Mouse (Mus musculus) layer of hippocampus, postnatal 25 days (tissue): ENCODE results near the gene Atg5. TPM values are rescaled to one million over a fixed set of nuclear protein-coding genes. Genes with fewer than 3 reads are reported as not detected.
A peak's percentile ranks its signal among the peaks of the same experiment; 100 is the strongest.

Experiments
- DNase-seq, 2 experiments: peaks; one replicate each; pipeline ENCODE4 v3.0.0; 2022; ENCODE audit warnings: mixed read lengths in 2 of 2, low spot score in 1 of 2; ENCODE audit errors: extremely low spot score in 1 of 2
- total RNA-seq, 2 experiments: library from RNA; stranded (reverse); gene quantifications; 2 replicates each; pipeline ENCODE4 v1.2.3; 2021

Gene Atg5
- total RNA-seq, 2 experiments from 2014 or later: 20.9 to 22.6 TPM

DNA sequence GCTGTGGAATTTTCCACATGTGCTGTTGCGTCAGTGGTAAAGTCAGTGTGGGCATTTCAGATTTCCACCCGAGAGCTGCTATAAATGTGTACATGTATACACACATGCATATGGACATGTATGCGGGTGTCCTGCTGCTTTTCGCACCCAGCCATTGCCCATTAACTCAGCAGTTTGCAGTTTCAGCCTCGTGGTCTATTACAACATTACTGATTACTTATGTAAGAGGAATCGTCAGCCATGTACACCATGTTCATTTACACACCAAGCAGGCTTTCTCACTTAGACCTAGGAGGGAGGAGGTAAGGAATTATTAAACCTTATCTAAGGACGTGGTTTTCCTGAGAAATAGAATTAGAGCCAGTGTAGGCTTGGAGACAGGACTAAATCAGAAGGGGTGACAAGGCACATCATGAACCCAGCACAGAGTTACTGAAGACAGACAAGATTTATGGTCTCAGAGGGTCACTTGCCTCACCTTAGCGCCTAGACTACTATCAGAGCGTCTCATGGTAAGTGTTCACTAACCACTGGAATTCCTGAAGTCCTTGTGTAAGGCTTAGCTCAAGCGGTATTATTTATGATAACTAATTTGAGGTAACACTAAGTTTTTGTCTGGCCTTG lies 79.5 kb downstream of the Atg5 start:
- DNase-seq: no peak

DNA sequence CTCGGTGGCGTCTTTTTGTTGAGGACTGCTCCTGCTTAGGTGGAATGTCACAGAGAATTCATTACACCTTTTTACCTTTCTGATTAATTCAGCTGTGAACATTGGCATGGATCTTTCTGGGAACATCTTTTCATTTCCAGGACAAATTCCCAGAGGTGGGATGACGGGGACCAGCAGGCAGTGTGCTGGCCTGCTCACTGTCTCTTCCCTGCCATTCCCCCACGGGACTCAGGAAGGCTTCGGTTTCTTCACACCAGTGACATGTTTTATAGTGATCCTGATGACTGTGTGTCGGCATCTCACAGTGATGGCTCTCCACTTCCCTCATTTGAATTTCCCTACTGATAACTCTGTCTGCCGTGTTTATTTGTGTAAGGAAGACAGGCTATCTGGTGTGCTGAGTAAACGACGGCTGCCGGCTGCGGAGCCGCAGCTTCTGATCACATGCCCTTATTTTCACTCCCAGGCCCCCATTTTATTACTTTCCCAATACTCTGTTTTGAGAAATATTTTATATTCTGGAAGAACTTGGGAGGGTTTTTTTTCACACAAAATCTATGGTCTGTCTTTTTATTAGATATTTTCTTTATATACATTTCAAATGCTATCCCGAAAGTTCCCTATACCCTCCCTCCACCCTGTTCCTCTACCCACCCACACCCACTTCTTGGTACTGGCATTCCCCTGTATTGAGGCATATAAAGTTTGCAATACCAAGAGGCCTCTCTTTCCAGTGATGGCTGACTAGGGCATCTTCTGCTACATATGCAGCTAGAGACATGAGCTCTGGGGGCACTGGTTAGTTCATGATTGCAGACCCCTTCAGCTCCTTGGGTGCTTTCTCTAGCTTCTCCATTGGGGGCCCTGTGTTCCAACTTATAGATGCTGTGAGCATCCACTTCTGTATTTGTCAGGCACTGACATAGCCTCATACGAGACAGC lies 80.6 kb downstream of the Atg5 start:
- no peak for DNase-seq

DNA sequence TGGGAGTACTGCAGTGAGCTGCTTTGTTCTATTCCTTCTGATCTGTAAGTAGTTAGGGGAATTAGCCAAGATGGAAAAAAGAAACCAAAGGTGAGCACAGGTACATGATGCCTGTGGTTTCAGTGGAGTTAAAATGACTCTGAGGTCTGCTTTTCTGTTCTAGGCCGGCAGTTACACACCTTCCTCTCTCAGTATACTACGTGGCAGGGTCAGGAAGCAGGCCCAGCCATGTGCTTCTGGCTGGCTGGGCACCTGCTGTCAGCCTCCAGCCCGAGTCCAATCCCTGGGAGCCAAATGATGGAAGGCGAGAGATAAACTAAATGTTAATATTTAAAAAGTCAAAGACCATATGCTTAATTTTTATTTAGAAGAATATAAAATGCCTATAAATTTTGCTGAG lies 85.3 kb downstream of the Atg5 start:
- no peak for DNase-seq

DNA sequence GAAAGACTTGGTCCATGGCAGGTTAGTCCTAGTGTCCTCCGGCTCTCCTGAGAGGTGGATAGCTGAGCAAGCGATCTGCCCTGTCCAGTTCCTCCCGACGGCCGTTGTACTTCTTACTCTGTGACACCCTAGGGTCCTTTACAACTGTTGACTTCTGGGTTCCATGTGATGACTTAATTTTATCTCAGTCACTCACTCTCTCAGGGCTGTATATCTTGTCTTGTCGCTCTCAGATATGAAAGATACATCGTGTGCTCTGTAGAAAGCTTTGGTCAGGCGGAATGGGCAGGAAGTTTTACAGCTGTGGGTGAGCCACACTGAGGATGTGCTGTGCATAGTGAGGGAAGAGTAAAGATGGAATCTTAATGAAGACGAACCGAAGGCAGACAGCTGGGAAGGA lies 86.2 kb downstream of the Atg5 start:
- no peak for DNase-seq

DNA sequence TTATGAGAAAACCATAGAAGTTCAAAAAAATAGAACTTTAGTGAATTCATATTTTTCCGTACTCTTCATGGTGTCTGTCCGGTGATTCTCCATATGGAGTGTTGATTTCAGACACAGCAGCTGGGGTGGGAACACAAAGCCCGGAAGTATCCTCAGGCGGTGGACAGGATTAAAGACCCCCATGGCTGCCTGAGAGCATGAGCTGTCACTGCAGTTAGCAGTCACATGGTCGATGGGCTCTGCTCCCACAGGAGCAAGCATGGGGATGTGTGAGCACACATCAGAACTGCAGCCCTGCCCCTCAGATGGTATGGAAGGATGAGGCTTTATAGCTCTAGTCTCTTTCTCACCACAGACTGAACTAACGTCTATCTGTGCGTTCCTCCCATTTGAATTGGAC lies 87.1 kb downstream of the Atg5 start:
- no peak for DNase-seq

DNA sequence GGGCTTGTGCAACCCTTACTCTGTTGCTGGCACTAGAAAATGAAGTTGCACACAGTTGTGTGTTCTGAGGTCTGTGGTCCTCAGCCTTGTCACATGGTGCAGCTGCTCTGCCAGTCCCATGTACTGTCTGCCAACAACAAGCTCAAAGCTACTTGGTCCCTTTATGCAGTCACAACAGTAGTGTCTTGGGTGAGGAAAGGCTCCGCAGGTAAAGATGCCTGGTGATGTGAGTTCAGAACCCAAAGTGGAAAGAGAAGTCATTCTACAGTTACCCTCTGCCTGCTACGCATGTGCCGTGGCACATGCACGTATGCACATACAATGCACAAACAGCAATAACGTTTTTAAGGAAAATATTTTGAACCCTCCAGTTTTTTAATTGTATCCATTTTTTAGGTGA lies 88.5 kb downstream of the Atg5 start:
- no peak for DNase-seq

DNA sequence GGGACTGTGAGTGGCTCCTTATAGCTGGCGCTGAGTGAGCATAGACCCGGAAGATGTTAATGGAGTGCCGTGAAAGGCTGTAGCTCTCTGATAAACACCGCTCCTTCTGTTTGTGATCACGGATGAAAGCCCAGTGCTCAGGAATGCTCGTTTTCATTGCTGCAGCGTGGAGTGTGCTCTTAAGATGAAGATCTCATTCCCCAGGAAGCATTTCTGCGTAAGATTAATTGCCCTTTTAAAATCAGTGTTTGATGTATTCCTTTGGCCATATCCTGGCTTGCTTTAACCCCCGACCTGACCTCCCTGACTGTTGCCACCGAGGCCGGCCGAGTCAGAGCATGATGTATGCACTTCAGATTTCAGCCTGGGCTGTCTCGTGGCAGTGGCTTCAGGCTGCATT lies 89.2 kb downstream of the Atg5 start:
- no peak for DNase-seq

DNA sequence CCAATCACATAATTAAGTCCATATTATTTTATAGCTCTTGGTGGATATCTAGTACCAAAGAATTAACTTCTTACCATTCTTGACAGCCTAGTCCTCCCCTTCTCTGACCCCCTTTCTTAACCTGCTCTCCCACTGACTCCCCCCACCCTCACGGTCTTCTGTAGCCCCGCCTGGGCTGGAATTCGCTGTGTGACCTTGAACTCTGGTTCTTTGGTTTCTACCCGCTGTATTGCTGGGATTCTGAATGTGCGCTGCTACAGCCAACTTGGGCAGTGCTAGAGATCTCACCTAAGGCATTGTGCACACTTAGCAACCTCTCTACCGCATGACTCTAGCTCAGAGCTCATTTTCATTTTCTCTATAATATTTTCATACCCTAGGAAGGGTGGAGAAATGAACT lies 90.7 kb downstream of the Atg5 start:
- no peak for DNase-seq

DNA sequence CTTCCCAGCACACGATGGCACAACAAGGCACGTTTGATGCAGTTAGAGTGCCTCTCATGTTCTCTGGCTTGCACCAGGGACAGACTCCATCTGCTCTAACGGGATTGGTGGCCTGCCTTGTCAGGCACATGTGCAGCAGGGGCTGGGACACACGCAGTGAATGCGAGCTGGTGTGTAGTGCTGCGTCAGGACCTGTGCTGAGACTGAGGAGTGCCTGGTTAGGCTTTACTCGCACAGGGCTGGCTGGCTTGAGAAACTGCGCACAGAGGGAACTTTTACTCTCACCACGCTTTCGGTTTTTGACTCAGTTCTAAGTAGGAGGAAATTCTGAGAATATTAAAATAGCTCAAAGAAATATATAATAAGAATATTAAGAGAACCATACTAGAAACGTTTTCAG lies 92.5 kb downstream of the Atg5 start:
- DNase-seq: no peak

DNA sequence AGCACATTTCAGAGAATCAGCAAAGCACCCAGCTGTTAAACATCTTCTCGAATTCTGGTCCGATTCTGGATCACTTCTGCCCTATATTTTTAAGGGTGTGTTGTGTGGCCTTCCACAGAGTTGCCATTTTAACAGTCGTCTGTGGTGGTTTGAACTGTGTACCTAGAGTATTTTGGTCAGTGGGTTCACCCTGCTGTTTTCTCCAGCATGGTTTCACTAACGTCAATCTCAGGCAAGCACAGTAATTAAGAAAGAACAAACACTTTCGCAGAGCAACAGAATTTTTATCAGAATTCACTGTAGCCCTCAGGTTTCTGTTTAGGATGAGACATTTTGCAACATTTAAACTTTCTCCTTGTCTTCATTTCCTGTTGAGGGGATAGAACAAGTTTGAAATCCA lies 94.3 kb downstream of the Atg5 start:
- no peak for DNase-seq

DNA sequence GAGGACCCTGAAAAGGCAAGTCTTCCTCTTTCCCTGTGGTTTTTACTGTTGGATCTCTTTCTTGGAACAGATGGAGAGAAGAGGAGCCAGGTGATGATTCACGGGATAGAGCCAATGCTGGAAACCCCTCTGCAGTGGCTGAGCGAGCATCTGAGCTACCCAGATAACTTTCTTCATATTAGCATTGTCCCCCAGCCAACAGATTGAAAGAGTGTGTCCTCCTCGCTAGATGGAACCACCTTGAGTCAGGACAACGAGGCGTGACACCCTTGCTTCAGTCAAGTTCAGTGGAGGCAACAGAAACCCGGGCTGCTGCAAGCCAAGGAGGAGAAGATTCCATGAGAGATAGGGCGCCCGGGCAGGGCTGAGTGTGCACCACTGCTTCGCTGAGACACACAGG lies 94.7 kb downstream of the Atg5 start:
- DNase-seq: no peak

DNA sequence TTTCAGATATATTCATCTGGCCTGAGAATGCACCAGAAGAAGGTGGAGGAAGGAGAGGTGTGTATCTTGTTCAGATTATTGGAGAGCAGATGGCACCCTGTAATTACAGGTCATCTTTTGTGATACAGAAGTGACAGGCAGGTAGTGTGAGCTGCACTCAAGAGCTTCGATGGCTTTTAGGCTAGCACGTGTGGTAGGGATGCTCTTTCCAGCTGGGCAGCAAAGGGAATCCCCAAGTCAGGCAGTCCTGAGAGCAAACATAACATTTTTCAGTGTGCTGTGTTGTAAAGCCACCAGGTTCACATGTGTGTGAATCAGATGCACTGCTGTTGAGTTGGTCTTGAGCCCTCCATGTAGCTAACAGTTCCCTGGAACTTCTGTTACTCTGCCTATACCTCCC lies 98.0 kb downstream of the Atg5 start:
- DNase-seq: no peak

DNA sequence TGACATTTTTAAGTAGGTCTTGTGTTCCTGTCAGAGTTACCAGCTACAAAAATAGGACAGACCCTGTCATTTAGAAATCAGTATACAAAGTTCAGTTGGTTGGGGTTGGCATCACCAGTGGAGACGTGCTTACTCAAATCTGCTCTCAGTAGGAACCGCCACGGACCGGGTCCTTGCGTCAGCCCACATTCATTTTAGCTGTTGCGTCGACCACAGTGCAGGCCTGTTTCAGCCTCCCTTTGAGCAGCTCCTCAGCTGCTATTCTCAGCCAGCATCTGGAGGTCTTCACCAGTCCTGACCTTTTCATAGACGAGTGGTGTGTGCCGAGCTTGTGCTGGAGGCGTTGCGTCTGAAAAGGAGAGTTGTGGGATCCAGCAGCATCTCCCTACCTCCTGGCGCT lies 98.9 kb downstream of the Atg5 start:
- no peak for DNase-seq

DNA sequence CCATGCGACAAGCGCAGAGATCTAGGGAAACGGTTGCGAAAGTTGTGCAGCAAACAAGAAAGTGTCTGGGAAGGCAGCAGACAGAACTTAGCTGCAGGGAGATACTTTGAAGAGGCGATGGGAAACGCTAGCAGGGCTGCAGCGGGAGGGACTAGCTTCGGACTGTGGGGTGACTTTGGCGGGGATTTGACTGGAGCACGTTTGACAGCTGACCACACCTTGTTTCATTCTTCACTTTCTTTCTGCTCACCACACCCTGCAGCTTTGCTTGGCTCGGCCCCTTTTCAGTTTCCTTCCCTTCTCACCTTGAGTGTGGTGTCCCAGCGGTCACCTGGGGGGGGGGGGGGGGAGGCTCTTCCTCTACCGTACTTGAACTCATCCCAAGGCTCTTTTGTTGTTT lies 100.4 kb downstream of the Atg5 start:
- DNase-seq: no peak

DNA sequence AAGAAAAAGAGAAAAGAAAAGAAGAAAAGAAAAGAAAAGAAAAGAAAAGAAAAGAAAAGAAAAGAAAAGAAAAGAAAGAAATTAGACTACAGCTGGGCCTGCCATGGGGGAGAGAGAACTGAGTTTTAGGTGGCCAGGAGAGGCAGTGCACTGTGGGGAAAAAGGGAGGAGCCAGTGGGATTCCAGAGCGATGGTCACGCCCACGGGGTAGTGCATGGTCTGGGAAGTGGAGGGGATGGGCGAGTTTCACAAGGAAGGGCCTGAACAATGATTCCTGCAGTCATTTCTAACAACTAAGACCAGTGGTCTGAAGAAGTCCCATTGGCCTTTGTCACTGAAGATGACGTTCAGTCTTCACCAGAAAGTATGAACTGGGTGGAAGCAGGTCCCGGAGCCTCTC lies 102.5 kb downstream of the Atg5 start:
- DNase-seq: no peak

DNA sequence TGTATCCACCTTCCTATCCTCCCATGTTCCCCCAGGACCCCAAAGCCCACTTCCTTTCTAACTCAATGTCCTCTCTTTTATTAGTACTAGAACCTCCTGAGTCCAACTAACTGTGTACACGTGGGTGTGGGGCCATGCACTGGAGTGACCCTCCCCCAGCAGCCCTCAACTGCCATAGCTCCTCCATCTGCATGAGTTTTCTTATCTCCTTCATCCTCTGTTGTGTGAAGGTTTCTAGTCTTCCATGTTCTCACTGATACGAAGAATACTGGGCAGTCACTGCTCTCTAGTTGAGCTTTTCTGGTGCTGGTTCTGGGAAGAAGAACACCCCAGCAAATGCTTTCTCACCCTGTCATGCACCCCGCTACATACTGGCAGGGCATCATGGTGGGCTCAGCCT lies 104.1 kb downstream of the Atg5 start:
- DNase-seq: no peak

DNA sequence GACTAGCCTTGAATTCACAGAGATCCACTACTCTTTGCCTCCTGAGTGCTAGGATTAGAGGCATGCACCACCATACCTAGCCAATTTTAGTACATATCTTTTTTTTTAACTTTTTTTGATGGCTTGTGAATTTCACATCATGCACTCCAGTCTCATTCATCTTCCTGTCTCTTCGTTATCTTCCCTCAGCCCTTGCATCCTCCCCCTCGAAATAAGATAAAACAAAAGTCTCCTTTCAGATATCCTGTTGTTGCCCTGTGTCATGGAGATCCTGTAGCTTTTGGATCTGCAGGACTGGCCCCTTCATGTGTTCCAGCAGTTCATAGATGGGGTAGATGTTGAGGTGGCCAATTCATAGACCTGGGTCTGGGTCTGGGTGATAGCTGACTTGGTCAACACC lies 106.5 kb downstream of the Atg5 start:
- no peak for DNase-seq

DNA sequence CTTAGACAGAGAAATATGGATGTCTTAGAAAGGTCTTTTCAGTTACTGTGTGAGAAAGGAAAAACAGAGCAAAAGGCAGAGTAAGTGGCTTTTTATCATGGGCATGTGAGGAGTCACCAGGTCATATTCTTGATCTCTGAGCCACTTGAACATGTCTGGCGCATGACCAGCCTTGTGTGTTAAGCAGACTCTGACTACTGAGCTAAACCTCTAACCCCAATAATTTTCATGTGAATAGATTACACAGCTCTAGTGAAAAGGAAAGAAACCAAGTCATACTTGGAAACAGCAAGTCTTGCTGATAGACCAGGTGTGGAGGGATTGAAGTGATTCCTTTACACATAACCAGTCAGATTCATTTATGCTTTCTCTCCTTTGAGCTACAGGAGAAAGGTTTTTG lies 107.3 kb downstream of the Atg5 start:
- no peak for DNase-seq

DNA sequence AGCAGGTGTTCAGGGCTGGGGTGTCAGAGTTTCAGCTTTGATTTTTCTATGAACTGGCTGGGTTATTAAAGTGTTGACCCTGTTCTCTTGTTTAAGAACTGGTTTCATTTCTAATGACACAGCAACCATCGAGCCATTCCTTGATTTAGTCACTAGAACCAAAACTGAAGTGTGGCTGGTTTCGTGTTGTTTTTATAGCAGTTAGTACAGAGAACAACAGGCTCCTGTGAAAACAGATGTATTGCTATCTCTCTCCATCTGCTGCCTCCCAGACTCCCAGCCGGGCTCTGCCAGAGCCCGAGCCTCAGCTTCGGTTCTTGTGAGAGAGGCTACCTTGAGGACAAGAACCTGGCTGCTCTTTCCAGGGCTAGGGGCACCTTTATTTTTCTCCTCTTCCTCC lies 109.7 kb downstream of the Atg5 start:
- no peak for DNase-seq

DNA sequence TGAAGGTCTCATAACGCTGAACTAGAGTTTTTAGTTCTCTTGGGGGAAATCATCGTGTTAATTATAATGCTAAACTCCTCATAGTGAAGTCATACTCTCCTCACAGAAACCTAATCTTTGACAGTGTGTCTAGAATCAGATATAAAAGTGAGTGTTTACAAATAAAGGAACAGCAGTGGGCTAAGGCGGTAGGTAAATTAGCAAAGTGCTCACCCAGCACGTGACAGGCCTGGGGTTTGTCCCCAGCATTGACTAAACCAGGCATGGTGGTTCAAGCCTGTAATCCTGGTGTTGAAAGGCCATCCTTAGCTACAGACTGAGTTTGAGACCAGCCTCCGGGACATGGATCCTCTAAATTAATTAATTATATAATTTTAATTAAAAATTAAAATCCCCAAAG lies 110.2 kb downstream of the Atg5 start:
- DNase-seq: no peak

DNA sequence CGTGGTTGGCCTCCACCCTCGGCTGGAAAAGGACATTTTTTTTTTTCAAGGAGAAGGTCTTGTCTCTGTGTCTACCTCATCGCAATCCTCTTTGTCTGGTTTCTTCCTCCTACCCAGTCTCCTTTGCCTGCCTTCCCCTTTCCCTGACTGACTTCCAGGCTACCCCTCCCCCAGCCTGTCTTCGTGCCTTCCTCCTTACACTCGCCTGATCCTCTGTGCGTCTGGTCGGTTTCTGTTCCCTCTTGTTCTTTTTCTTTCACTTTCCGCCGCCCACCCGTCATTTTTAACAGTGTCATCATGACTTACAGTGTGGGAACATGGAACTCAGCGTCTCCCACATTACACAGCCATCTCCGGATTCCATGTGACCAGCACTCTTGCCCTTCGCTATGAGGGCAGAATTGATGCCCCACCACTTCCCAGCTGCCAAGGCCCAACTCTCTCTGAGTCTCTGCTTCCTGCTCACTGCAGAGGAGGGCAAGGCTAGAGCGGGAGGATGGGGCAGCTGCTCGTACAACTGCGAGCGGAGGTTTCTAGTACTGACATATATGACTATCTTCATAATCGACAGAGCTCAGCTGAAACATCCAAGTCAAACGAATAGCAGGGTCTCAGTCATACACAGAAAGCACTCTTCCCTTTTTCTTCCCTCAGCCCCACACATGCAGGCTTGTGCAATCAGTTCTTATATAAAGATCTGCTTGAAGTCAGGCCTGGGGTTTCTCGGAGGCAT lies 112.5 kb downstream of the Atg5 start:
- peak; percentile 25 to 39 for DNase-seq
